Mouse (Mus musculus) adrenal gland, adult 2 months (tissue): ENCODE measurements around the gene Asl. TPM values are rescaled to one million over a fixed set of nuclear protein-coding genes. Genes with fewer than 3 reads are reported as not detected.

ENCODE experiments used
- polyA plus RNA-seq: library from polyadenylated mRNA; depleted of rRNA; stranded (reverse); fragments of >200 nt; gene quantifications from 2 replicates; pipeline ENCODE4 v1.2.3, GENCODE M21; 2012; rRNA removed
- total RNA-seq, 2 experiments: library from RNA; stranded (reverse); gene quantifications; 2 replicates each; pipeline ENCODE4 v1.2.3; 2021

Asl gene
- total and polyA plus RNA-seq, 3 experiments = 92.5 to 115 (median 106) TPM

Other genes with a start within 250 kb of the Asl start
- gene Psph, start 241.8 kb downstream of the Asl start, total RNA-seq = 10 to 100 TPM; 20.8 to 23.4 TPM
- gene Psph, start 241.8 kb downstream of the Asl start, polyA plus RNA-seq = 48.7 and 49.3 TPM in 2 replicates
- 10 to 100 TPM; 35.4 to 43.2 TPM for gene Sumf2, start 182.3 kb downstream of the Asl start, total RNA-seq
- 18.8 and 19.9 TPM in 2 replicates for gene Sumf2, start 182.3 kb downstream of the Asl start, polyA plus RNA-seq
- gene Chchd2, start 141.8 kb downstream of the Asl start, total RNA-seq = 1,000 to 10,000 TPM in 1 of 2 experiments, 100 to 1,000 TPM in 1; 641 to 1,175 TPM
- 3,805 and 4,399 TPM in 2 replicates for gene Chchd2, start 141.8 kb downstream of the Asl start, polyA plus RNA-seq
- 1 to 10 TPM; 2.1 to 2.3 TPM for gene Zbed5, start 133.5 kb downstream of the Asl start, total RNA-seq
- 1.1 and 2.2 TPM in 2 replicates for gene Zbed5, start 133.5 kb downstream of the Asl start, polyA plus RNA-seq
- 1 to 10 TPM; 1.4 to 3.9 TPM for gene Phkg1, start 130.7 kb downstream of the Asl start, total RNA-seq
- gene Phkg1, start 130.7 kb downstream of the Asl start, polyA plus RNA-seq = 1.2 and 2.6 TPM in 2 replicates
- gene Nupr1l, start 120.7 kb downstream of the Asl start, total RNA-seq = 1 to 10 TPM; 2.8 to 4.4 TPM
- gene Nupr1l, start 120.7 kb downstream of the Asl start, polyA plus RNA-seq = 17.3 and 23.6 TPM in 2 replicates
- 10 to 100 TPM; 23.0 to 33.8 TPM for gene Vkorc1l1, start 87.3 kb downstream of the Asl start, total RNA-seq
- gene Vkorc1l1, start 87.3 kb downstream of the Asl start, polyA plus RNA-seq = 9.8 and 10.4 TPM in 2 replicates
- gene Gusb, start 26.2 kb downstream of the Asl start, total RNA-seq = 10 to 100 TPM; 42.6 to 57.1 TPM
- gene Gusb, start 26.2 kb downstream of the Asl start, polyA plus RNA-seq = 35.4 and 41.9 TPM in 2 replicates
- gene Crcp, start within 50 bp of the Asl start, total RNA-seq = 10 to 100 TPM; 33.6 to 43.0 TPM
- gene Crcp, start within 50 bp of the Asl start, polyA plus RNA-seq = 6.6 and 10.2 TPM in 2 replicates
- 10 to 100 TPM; 27.5 to 66.2 TPM for gene Tpst1, start 44.1 kb upstream of the Asl start, total RNA-seq
- gene Tpst1, start 44.1 kb upstream of the Asl start, polyA plus RNA-seq = 39.5 and 42.4 TPM in 2 replicates
- gene Kctd7, start 115.6 kb upstream of the Asl start, total RNA-seq = 10 to 100 TPM; 10.3 to 14.5 TPM
- 33.2 and 36.3 TPM in 2 replicates for gene Kctd7, start 115.6 kb upstream of the Asl start, polyA plus RNA-seq
- gene Rabgef1, start 142.6 kb upstream of the Asl start, total RNA-seq = 10 to 100 TPM; 27.9 to 63.3 TPM
- 19.7 and 32.9 TPM in 2 replicates for gene Rabgef1, start 142.6 kb upstream of the Asl start, polyA plus RNA-seq
- 10 to 100 TPM; 66.7 to 78.7 TPM for gene Tmem248, start 187.8 kb upstream of the Asl start, total RNA-seq
- gene Tmem248, start 187.8 kb upstream of the Asl start, polyA plus RNA-seq = 45.8 and 51.1 TPM in 2 replicates
- gene Sbds, start 226.3 kb upstream of the Asl start, total RNA-seq = 100 to 1,000 TPM; 103 to 138 TPM
- 44.3 and 46.6 TPM in 2 replicates for gene Sbds, start 226.3 kb upstream of the Asl start, polyA plus RNA-seq
- gene Tyw1, start 226.4 kb upstream of the Asl start, total RNA-seq = 10 to 100 TPM; 25.8 to 32.3 TPM
- gene Tyw1, start 226.4 kb upstream of the Asl start, polyA plus RNA-seq = 8.1 and 8.2 TPM in 2 replicates